15 mouse cellular contexts compared by ENCODE assay signal in genomic region chr10:66548073-66548472, GRCm38 (mm10).
DNase-seq lines count a peak whose midpoint lies in the region; ATAC-seq and TF ChIP-seq lines count a peak whose summit lies in the region.
"Had no signal": no experiment of that assay in that cellular context is flagged by ENCODE, and none has a peak within 500 bp of the region (broad histone marks: within the 10 kb centered on the region; RNA-seq: fewer than 3 reads in every experiment).

No protein-coding gene starts in this region.

- H3K9ac ChIP-seq in hindbrain, embryonic 11.5 days (ENCODE audit: low read depth, low read length): no peak overlapping the region
- no peak overlapping the region for H3K9ac ChIP-seq in ES-E14 (ENCODE audit: insufficient read depth, low read depth, low read length, poor library complexity, severe bottlenecking)
- no peak overlapping the region for H3K9ac ChIP-seq in limb, embryonic 11.5 days (ENCODE audit: low read length)
- no peak overlapping the region for H3K9ac ChIP-seq in intestine, postnatal 0 days (ENCODE audit: low read depth, low read length)
- H3K9ac ChIP-seq: liver, postnatal 0 days; neural tube, embryonic 13.5 days had no signal

- DNase-seq in hindbrain, embryonic 10.5 days (ENCODE audit: low spot score): peak; percentile 3
- DNase-seq in hindbrain, embryonic 11.5 days (ENCODE audit: low spot score): no peak
- peak; percentile 1 for DNase-seq in ES-E14 (ENCODE audit: low read depth, low spot score)
- peak; percentile 42 for DNase-seq in forelimb bud, embryonic 11.5 days (ENCODE audit: low read depth, low spot score)
- DNase-seq in limb, embryonic 11.5 days (ENCODE audit: low spot score): peak; percentile 32
- no peak for DNase-seq in heart, embryonic 10.5 days (ENCODE audit: low spot score)
- DNase-seq: adrenal gland, adult 8-10 months; cerebellum, postnatal 25 days; heart, adult 11 months; liver, postnatal 0 days had no signal

- H3K27ac ChIP-seq in hindbrain, embryonic 10.5 days: no peak overlapping the region
- no peak overlapping the region for H3K27ac ChIP-seq in hindbrain, embryonic 11.5 days (ENCODE audit: low read depth, low read length)
- H3K27ac ChIP-seq in ES-E14 (ENCODE audit: insufficient read depth, low read depth, low read length, poor library complexity, severe bottlenecking): no peak overlapping the region
- H3K27ac ChIP-seq in limb, embryonic 11.5 days (replicated peaks; ENCODE audit: low read depth, low read length): no peak overlapping the region
- no peak overlapping the region for H3K27ac ChIP-seq in heart, embryonic 10.5 days
- no peak overlapping the region for H3K27ac ChIP-seq in intestine, postnatal 0 days (ENCODE audit: low read depth, low read length)
- H3K27ac ChIP-seq: macrophage; neural tube, embryonic 13.5 days had no signal

- in situ Hi-C loops in ES-E14 (cut with MboI; ENCODE audit: low sequenced_read_pairs in 2 of 2, unreplicated experiment in 2 of 2): no loop called here

- no peak overlapping the region for H3K4me2 ChIP-seq in hindbrain, embryonic 11.5 days (replicated peaks; ENCODE audit: low read depth, low read length)
- no peak overlapping the region for H3K4me2 ChIP-seq in limb, embryonic 11.5 days (ENCODE audit: low read depth, severe bottlenecking)
- no peak overlapping the region for H3K4me2 ChIP-seq in intestine, postnatal 0 days (replicated peaks; ENCODE audit: low read depth)
- H3K4me2 ChIP-seq: neural tube, embryonic 13.5 days had no signal

- no peak for TF ChIP-seq CTCF in intestine, postnatal 0 days (IDR thresholded peaks at IDR 0.05; ENCODE audit: low read depth)

- no peak for ATAC-seq in hindbrain, embryonic 11.5 days (ENCODE audit: low FRiP score)
- peak; percentile 37; the same call in 1 of the 2 replicates for ATAC-seq in limb, embryonic 11.5 days (ENCODE audit: insufficient number of reproducible peaks, low FRiP score, low TSS enrichment, low read depth)
- ATAC-seq in intestine, postnatal 0 days: no peak
- ATAC-seq: hindbrain, embryonic 16.5 days; liver, postnatal 0 days; midbrain, embryonic 16.5 days had no signal

- H3K4me1 ChIP-seq in hindbrain, embryonic 10.5 days (replicated peaks): no peaks in the 10 kb centered on the region
- H3K4me1 ChIP-seq in hindbrain, embryonic 11.5 days (replicated peaks; ENCODE audit: control insufficient read depth, insufficient read depth, low read length): no peaks in the 10 kb centered on the region
- peaks cover 0 to 3% of the 10 kb centered on the region in 2 experiments; a peak in 2 of 4 replicates for H3K4me1 ChIP-seq in ES-E14 (ENCODE audit: control insufficient read depth in 2 of 2, insufficient read depth in 2 of 2, low read length in 2 of 2, poor library complexity in 1 of 2)
- H3K4me1 ChIP-seq in limb, embryonic 11.5 days (ENCODE audit: control insufficient read depth, insufficient read depth, low read length): no peaks in the 10 kb centered on the region
- no peaks in the 10 kb centered on the region for H3K4me1 ChIP-seq in heart, embryonic 10.5 days
- H3K4me1 ChIP-seq in intestine, postnatal 0 days (replicated peaks; ENCODE audit: control insufficient read depth, insufficient read depth, low read length): no peaks in the 10 kb centered on the region

- no peaks in the 10 kb centered on the region for H3K36me3 ChIP-seq in hindbrain, embryonic 10.5 days
- H3K36me3 ChIP-seq in hindbrain, embryonic 11.5 days (ENCODE audit: control insufficient read depth, insufficient read depth, low read length): no peaks in the 10 kb centered on the region
- H3K36me3 ChIP-seq in ES-E14 (ENCODE audit: control insufficient read depth, insufficient read depth, low read length, poor library complexity, severe bottlenecking): no peaks in the 10 kb centered on the region
- no peaks in the 10 kb centered on the region for H3K36me3 ChIP-seq in limb, embryonic 11.5 days (ENCODE audit: control insufficient read depth, insufficient read depth, low read length)
- H3K36me3 ChIP-seq in heart, embryonic 10.5 days: no peaks in the 10 kb centered on the region
- H3K36me3 ChIP-seq in intestine, postnatal 0 days (ENCODE audit: control insufficient read depth, insufficient read depth): no peaks in the 10 kb centered on the region
- H3K36me3 ChIP-seq: neural tube, embryonic 13.5 days had no signal

- H3K27me3 ChIP-seq in hindbrain, embryonic 10.5 days (ENCODE audit: insufficient read depth, poor library complexity, severe bottlenecking): no peaks in the 10 kb centered on the region
- H3K27me3 ChIP-seq in hindbrain, embryonic 11.5 days (ENCODE audit: control insufficient read depth, insufficient read depth, low read length): no peaks in the 10 kb centered on the region
- no peaks in the 10 kb centered on the region for H3K27me3 ChIP-seq in limb, embryonic 11.5 days (ENCODE audit: control insufficient read depth, insufficient read depth, low read length)
- no peaks in the 10 kb centered on the region for H3K27me3 ChIP-seq in heart, embryonic 10.5 days (ENCODE audit: insufficient read depth, poor library complexity, severe bottlenecking)
- H3K27me3 ChIP-seq in intestine, postnatal 0 days (replicated peaks; ENCODE audit: control insufficient read depth, insufficient read depth, low read length): no peaks in the 10 kb centered on the region
- H3K27me3 ChIP-seq: neural tube, embryonic 13.5 days had no signal

- H3K9me3 ChIP-seq in hindbrain, embryonic 10.5 days: no peaks in the 10 kb centered on the region
- H3K9me3 ChIP-seq in hindbrain, embryonic 11.5 days (ENCODE audit: control insufficient read depth, low read length): no peaks in the 10 kb centered on the region
- H3K9me3 ChIP-seq in ES-E14 (ENCODE audit: control insufficient read depth, insufficient read depth, low read depth, low read length): no peaks in the 10 kb centered on the region
- no peaks in the 10 kb centered on the region for H3K9me3 ChIP-seq in limb, embryonic 11.5 days (ENCODE audit: control insufficient read depth, low read length)
- no peaks in the 10 kb centered on the region for H3K9me3 ChIP-seq in heart, embryonic 10.5 days
- no peaks in the 10 kb centered on the region for H3K9me3 ChIP-seq in intestine, postnatal 0 days (ENCODE audit: control insufficient read depth)
- H3K9me3 ChIP-seq: neural tube, embryonic 13.5 days had no signal

- 72% methylated on average over 4 of the region's 4 CpGs for WGBS in hindbrain, embryonic 10.5 days
- 81% methylated on average over 4 of the region's 4 CpGs for WGBS in hindbrain, embryonic 11.5 days
- WGBS in limb, embryonic 11.5 days: 26% methylated on average over 4 of the region's 4 CpGs
- WGBS in heart, embryonic 10.5 days: 72% methylated on average over 4 of the region's 4 CpGs
- WGBS in intestine, postnatal 0 days: 82% methylated on average over 4 of the region's 4 CpGs

- no peak overlapping the region for H3K4me3 ChIP-seq in hindbrain, embryonic 10.5 days
- no peak overlapping the region for H3K4me3 ChIP-seq in hindbrain, embryonic 11.5 days (ENCODE audit: low read depth, low read length)
- H3K4me3 ChIP-seq in ES-E14 (ENCODE audit: insufficient read depth in 1 of 2, low read depth in 1 of 2, low read length in 2 of 2, poor library complexity in 1 of 2, severe bottlenecking in 1 of 2): no peak overlapping the region
- no peak overlapping the region for H3K4me3 ChIP-seq in limb, embryonic 11.5 days (ENCODE audit: low read depth, low read length)
- no peak overlapping the region for H3K4me3 ChIP-seq in heart, embryonic 10.5 days
- no peak overlapping the region for H3K4me3 ChIP-seq in intestine, postnatal 0 days (ENCODE audit: low read depth, low read length)
- H3K4me3 ChIP-seq: neural tube, embryonic 13.5 days had no signal

TF ChIP-seq in ES-E14, 5 proteins besides CTCF, POLR2A, EP300 and RAD21:
- TF ChIP-seq MAFK (IDR thresholded peaks at IDR 0.05; ENCODE audit: insufficient read depth, low read depth, low read length): no peak
- TF ChIP-seq HCFC1 (IDR thresholded peaks at IDR 0.05; ENCODE audit: borderline replicate concordance, insufficient read depth, low read length): no peak
- no peak for TF ChIP-seq ZC3H11A (IDR thresholded peaks at IDR 0.05; ENCODE audit: borderline replicate concordance, low read depth, low read length)
- no peak for TF ChIP-seq ZNF384 (IDR thresholded peaks at IDR 0.05; ENCODE audit: low read depth, low read length)
- TF ChIP-seq CHD2 (IDR thresholded peaks at IDR 0.05; ENCODE audit: low read depth, low read length): no peak

Comparison
In these comparisons a context has a peak if more than half of its experiments do, and no peak if none do; other contexts are left out.
1. DNase-seq: peak in hindbrain, embryonic 10.5 days (single experiment), ES-E14 (single experiment), forelimb bud, embryonic 11.5 days (single experiment) and limb, embryonic 11.5 days (single experiment); none in hindbrain, embryonic 11.5 days (single experiment) and heart, embryonic 10.5 days (single experiment).